Mouse (Mus musculus) midbrain, embryonic 11.5 days (tissue): ENCODE measurements around the gene Tmco5b. TPM values are rescaled to one million over a fixed set of nuclear protein-coding genes. Genes with fewer than 3 reads are reported as not detected.

ENCODE experiments used
- ATAC-seq: fragments of 200-750 bp; cut with Nextera tagmentation; 2 replicates; pipeline ENCODE4 v1.8.0; 2017; ENCODE audit warnings: moderate TSS enrichment, moderate library complexity; ENCODE audit not compliant: low FRiP score
- DNase-seq: peaks from one replicate; pipeline ENCODE4 v3.0.0; 2015; ENCODE audit warnings: low spot score; ENCODE audit errors: missing footprints
- H3K27ac ChIP-seq: fragments of 300-500 bp; sonication (generic); 2 replicates; pipeline ENCODE4 v1.5.1; 2014; ENCODE audit warnings: low read depth, low read length
- H3K27me3 ChIP-seq: fragments of 300-500 bp; sonication (generic); 2 replicates; pipeline ENCODE4 v1.6.1; 2014; ENCODE audit warnings: mild to moderate bottlenecking, low read length, moderate library complexity, mixed read lengths; ENCODE audit not compliant: control insufficient read depth, insufficient read depth
- H3K36me3 ChIP-seq: fragments of 300-500 bp; sonication (generic); 2 replicates; pipeline ENCODE4 v1.6.1; 2014; ENCODE audit warnings: mild to moderate bottlenecking, low read length, moderate library complexity, mixed read lengths; ENCODE audit not compliant: control insufficient read depth, insufficient read depth
- H3K4me1 ChIP-seq: fragments of 300-500 bp; sonication (generic); 2 replicates; pipeline ENCODE4 v1.6.1; 2014; ENCODE audit warnings: low read length; ENCODE audit not compliant: control insufficient read depth, insufficient read depth
- H3K4me2 ChIP-seq: fragments of 300-500 bp; sonication (generic); 2 replicates; pipeline ENCODE4 v1.6.1; 2014; ENCODE audit warnings: mild to moderate bottlenecking, moderate library complexity
- H3K4me3 ChIP-seq: fragments of 300-500 bp; sonication (generic); 2 replicates; pipeline ENCODE4 v1.5.1; 2014; ENCODE audit warnings: low read depth, low read length
- H3K9ac ChIP-seq: fragments of 300-500 bp; sonication (generic); 2 replicates; pipeline ENCODE4 v1.6.1; 2014; ENCODE audit warnings: low read length
- H3K9me3 ChIP-seq: fragments of 300-500 bp; sonication (generic); 2 replicates; pipeline ENCODE4 v1.6.1; 2016; ENCODE audit warnings: low read length; ENCODE audit not compliant: control insufficient read depth
- WGBS: fragments of 180-500 bp; shearing (Covaris S2); extraction: QIAGEN DNeasy Blood & Tissue Kit; methylation state at CpG from one replicate; pipeline ENCODE4 v1.1.7; 2014; 5-methylcytosine and 5-hydroxymethylcytosine counted together
- polyA plus RNA-seq: library from polyadenylated mRNA; unstranded; fragments of >200 nt; fragmentation: Nextera tagmentation; extraction: Ambion mirVana; gene quantifications from 2 replicates; pipeline ENCODE4 v1.2.1, GENCODE M21; 2014

Tmco5b gene
- polyA plus RNA-seq, 1 experiment from 2014 or later, result not detected

GRCm38 (mm10) chr2:113335561-113336294 lies 50.2 kb downstream of the Tmco5b start:
- Histone ChIP-seq H3K4me3 (no peak overlapping the region), H3K27me3 (no peaks in the 10 kb centered on the region), H3K4me1 (no peaks in the 10 kb centered on the region), H3K27ac (no peak overlapping the region), H3K9ac (no peak overlapping the region), H3K36me3 (no peaks in the 10 kb centered on the region), H3K9me3 (no peaks in the 10 kb centered on the region), H3K4me2 (no peak overlapping the region)
- no peak for ATAC-seq
- 86% methylated on average over 3 of the region's 3 CpGs for WGBS
- no peak for DNase-seq

GRCm38 (mm10) chr2:113344536-113344935 lies 59.0 kb downstream of the Tmco5b start:
- Histone ChIP-seq H3K4me3 (no peak overlapping the region), H3K4me1 (no peaks in the 10 kb centered on the region), H3K4me2 (no peak overlapping the region), H3K36me3 (no peaks in the 10 kb centered on the region), H3K27ac (no peak overlapping the region), H3K27me3 (no peaks in the 10 kb centered on the region), H3K9me3 (no peaks in the 10 kb centered on the region), H3K9ac (no peak overlapping the region)
- DNase-seq (no peak), ATAC-seq (no peak)
- WGBS, result 91% methylated on average over 2 of the region's 2 CpGs

Other genes with a start within 250 kb of the Tmco5b start
- 1.4 and 2.5 TPM in 2 replicates for gene Ryr3, start 68.6 kb upstream of the Tmco5b start, polyA plus RNA-seq
- gene Fmn1, start 42.0 kb downstream of the Tmco5b start, polyA plus RNA-seq, result 0.51 and 0.66 TPM in 2 replicates